Mouse (Mus musculus) heart, adult 2 months (tissue): ENCODE data around the gene Pnpla6. TPM values are rescaled to one million over a fixed set of nuclear protein-coding genes. Genes with fewer than 3 reads are reported as not detected.

Experiments
- DNase-seq, 2 experiments: peaks; one replicate each; pipeline ENCODE4 v3.0.0; 2021
- H3K27ac ChIP-seq: fragments of 200-600 bp; 2 replicates; pipeline ENCODE4 v1.8.1; 2022
- H3K27me3 ChIP-seq: fragments of 200-500 bp; 2 replicates; pipeline ENCODE4 v1.6.1; 2012; ENCODE audit warnings: mild to moderate bottlenecking, low read length, inconsistent platforms, mixed read lengths; ENCODE audit not compliant: control insufficient read depth, insufficient read depth
- H3K36me3 ChIP-seq: fragments of 200-500 bp; 2 replicates; pipeline ENCODE4 v1.6.1; 2012; ENCODE audit warnings: low read length, inconsistent platforms; ENCODE audit not compliant: control insufficient read depth, insufficient read depth
- H3K4me1 ChIP-seq: fragments of 200-500 bp; 2 replicates; pipeline ENCODE4 v1.6.1; 2011; ENCODE audit warnings: low read length; ENCODE audit not compliant: control insufficient read depth, insufficient read depth
- H3K4me3 ChIP-seq: fragments of 200-600 bp; 2 replicates; pipeline ENCODE4 v1.8.1; 2022
- H3K79me2 ChIP-seq: fragments of 200-500 bp; replicated peaks from 2 replicates; pipeline ENCODE4 v1.6.1; 2012; ENCODE audit warnings: mild to moderate bottlenecking, inconsistent platforms, low read length, moderate library complexity, mixed read lengths; ENCODE audit not compliant: control insufficient read depth, insufficient read depth
- H3K9ac ChIP-seq: fragments of 200-500 bp; 2 replicates; pipeline ENCODE4 v1.6.1; 2012; ENCODE audit warnings: low read depth, mild to moderate bottlenecking, control low read depth, inconsistent platforms, low read length, mixed read lengths
- CTCF ChIP-seq: fragments of 200-600 bp; IDR thresholded peaks from 2 replicates; pipeline ENCODE4 v1.8.1; 2022; ENCODE audit warnings: antibody characterized with exemption, mild to moderate bottlenecking, moderate library complexity
- EP300 ChIP-seq: fragments of 200-500 bp; IDR thresholded peaks from 2 replicates; pipeline ENCODE4 v1.6.1; 2011; ENCODE audit warnings: low read depth, low read length, control low read depth; ENCODE audit not compliant: insufficient read depth
- POLR2A ChIP-seq: fragments of 200-500 bp; IDR thresholded peaks from 2 replicates; pipeline ENCODE4 v1.6.1; 2011; ENCODE audit warnings: mild to moderate bottlenecking, low read depth, low read length, control low read depth; ENCODE audit not compliant: insufficient read depth
- WGBS: fragments of 180-500 bp; shearing (Covaris S2); methylation state at CpG from one replicate; pipeline ENCODE4 v1.1.7; 2018; 5-methylcytosine and 5-hydroxymethylcytosine counted together
- intact Hi-C: fragments of 180-260 bp; cut with DNase I; formaldehyde crosslinking; loops from one replicate; pipeline ENCODE4 v1.15.1; 2025
- polyA plus RNA-seq: library from polyadenylated mRNA; depleted of rRNA; stranded (reverse); fragments of >200 nt; gene quantifications from 2 replicates; pipeline ENCODE4 v1.2.3, GENCODE M21; 2012; rRNA removed
- total RNA-seq, 2 experiments: library from RNA; stranded (reverse); gene quantifications; 2 replicates each; pipeline ENCODE4 v1.2.3; 2021

The Pnpla6 gene
- total and polyA plus RNA-seq, 3 experiments, result 8.5 to 25.1 (median 11.1) TPM

DNA sequence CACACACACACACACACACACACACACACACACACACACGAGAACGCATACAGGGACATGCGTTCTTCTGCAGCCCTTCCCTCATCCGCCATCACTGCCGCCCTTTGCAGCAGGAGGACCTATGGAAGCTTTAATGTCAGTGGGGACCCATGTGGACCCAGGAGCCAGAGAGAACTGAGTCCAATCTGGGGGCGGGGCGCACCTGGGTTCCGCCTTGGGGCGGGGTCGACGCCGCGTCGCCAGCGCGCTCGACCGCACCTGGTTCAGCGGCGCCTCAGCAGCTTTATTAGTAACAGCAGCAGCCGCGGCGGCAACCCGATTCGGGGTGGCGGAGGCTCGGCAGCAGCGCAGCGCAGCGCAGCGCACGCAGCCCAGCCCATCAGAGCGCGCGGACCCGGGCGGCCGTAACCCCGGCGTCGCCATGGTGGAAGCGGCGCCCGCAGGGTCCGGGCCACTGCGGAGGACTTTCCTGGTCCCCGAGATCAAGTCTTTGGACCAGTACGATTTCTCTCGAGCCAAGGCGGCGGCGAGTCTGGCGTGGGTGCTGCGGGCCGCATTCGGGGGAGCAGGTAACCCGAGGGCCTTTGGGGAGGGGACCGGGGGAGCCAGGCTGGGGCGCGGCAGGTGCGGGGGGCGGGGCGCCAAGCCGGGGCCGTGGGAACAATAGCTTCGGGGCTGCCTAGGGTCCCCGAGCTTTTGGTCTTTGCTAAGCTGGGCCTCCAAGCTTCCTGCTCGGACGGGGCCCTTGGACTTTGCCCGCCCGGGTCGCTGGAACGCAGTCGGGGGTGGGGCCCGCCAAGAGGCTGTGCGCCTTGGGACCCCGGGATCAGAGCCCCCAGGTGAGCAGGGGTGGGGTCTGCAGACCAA lies 72.4 kb downstream of the Pnpla6 start:
- TF ChIP-seq CTCF, result no peak
- TF ChIP-seq POLR2A, result no peak
- no peak for TF ChIP-seq EP300
- 2% methylated on average over 77 of the region's 77 CpGs for WGBS
- Histone ChIP-seq H3K27ac (no peak overlapping the region), H3K79me2 (no peaks in the 10 kb centered on the region), H3K4me1 (no peaks in the 10 kb centered on the region), H3K27me3 (peaks cover 3% of the 10 kb centered on the region; the same call in 1 of the 2 replicates), H3K9ac (peak overlapping the region; percentile 35; the same call in 1 of the 2 replicates), H3K4me3 (peak overlapping the region; percentile 52), H3K36me3 (no peaks in the 10 kb centered on the region)
- intact Hi-C loops, result no loop called here
- no peak for DNase-seq

DNA sequence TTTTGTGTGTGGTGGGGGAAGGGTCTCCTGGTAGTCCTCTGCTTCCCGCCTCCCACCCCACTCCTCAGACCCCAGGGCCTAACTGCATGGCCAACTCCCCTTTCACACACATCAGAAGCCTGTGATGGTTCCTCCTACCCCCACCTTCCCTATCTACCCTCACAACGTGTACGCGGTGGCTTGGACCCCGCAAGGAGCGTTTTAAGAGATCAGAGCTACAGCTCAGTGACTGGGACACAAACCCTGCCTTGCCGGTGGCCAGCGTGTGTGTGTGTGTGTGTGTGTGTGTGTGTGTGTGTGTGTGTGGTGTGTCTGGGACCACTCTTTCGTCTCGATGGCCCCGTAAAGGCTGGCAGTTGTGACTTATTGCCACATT lies 73.1 kb downstream of the Pnpla6 start:
- no peak for TF ChIP-seq CTCF
- no peak for TF ChIP-seq EP300
- no peak for TF ChIP-seq POLR2A
- Histone ChIP-seq H3K79me2 (no peaks in the 10 kb centered on the region), H3K4me1 (no peaks in the 10 kb centered on the region), H3K27ac (no peak overlapping the region), H3K27me3 (peaks cover 3% of the 10 kb centered on the region; the same call in 1 of the 2 replicates), H3K36me3 (no peaks in the 10 kb centered on the region), H3K4me3 (no peak overlapping the region), H3K9ac (no peak overlapping the region)
- 42% methylated on average over 11 of the region's 11 CpGs for WGBS
- DNase-seq, result no peak
- intact Hi-C loops, result no loop called here

DNA sequence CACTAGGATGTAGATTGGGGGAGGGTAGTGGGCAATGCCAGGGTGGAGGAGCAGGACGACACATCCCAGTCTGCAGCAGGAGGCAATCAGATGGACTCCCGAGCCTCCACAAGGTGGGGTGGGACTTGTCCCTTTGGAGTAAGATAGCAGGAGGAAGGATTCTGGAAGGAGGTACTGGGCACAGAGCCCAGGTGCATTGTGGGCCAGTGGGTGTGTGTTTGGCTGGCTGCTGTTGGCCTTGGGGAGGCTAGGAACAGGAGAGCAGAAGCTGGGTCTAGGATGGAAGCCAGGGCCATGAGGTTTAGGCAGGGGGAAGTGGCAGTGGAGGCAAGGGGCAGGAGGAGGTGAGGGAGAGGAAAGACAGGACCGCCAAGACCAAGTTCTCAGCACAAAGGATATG lies 78.3 kb downstream of the Pnpla6 start:
- H3K27me3 ChIP-seq, result no peaks in the 10 kb centered on the region
- H3K27ac ChIP-seq, result no peak overlapping the region

More for the DNA sequence above, 78.3 kb downstream of the Pnpla6 start:
- no peak for TF ChIP-seq POLR2A
- no peak for TF ChIP-seq EP300
- no peak for TF ChIP-seq CTCF
- no peak for DNase-seq
- intact Hi-C loops, result no loop called here
- no peaks in the 10 kb centered on the region for H3K4me1 ChIP-seq
- WGBS, result 25% methylated on average over 3 of the region's 3 CpGs
- H3K4me3 ChIP-seq, result no peak overlapping the region
- H3K79me2 ChIP-seq, result no peaks in the 10 kb centered on the region
- no peak overlapping the region for H3K9ac ChIP-seq
- no peaks in the 10 kb centered on the region for H3K36me3 ChIP-seq

Other genes starting within 250 kb of the Pnpla6 start
- gene Insr, start 235.8 kb upstream of the Pnpla6 start, total RNA-seq, result 100 to 1,000 TPM; 112 to 145 TPM
- gene Insr, start 235.8 kb upstream of the Pnpla6 start, polyA plus RNA-seq, result 24.6 and 42.3 TPM in 2 replicates
- gene A430078G23Rik, start 162.0 kb upstream of the Pnpla6 start, total RNA-seq, result under 1 TPM; 0.57 TPM
- gene A430078G23Rik, start 162.0 kb upstream of the Pnpla6 start, polyA plus RNA-seq, result 0.41 and 0.53 TPM in 2 replicates
- 10 to 100 TPM; 18.7 to 20.4 TPM for gene Arhgef18, start 122.4 kb upstream of the Pnpla6 start, total RNA-seq
- 12.3 and 15.3 TPM in 2 replicates for gene Arhgef18, start 122.4 kb upstream of the Pnpla6 start, polyA plus RNA-seq
- gene Pex11g, start 47.7 kb upstream of the Pnpla6 start, total RNA-seq, result 1 to 10 TPM; 2.4 to 3.1 TPM
- gene Pex11g, start 47.7 kb upstream of the Pnpla6 start, polyA plus RNA-seq, result 4.5 and 5.5 TPM in 2 replicates
- under 1 TPM in 1 of 2 experiments, not detected in 1; 0.14 TPM for gene Tex45, start 44.5 kb upstream of the Pnpla6 start, total RNA-seq
- 0.12 TPM in 1 of 2 replicates, not detected in the other for gene Tex45, start 44.5 kb upstream of the Pnpla6 start, polyA plus RNA-seq
- 10 to 100 TPM; 24.9 to 30.7 TPM for gene Zfp358, start 22.2 kb upstream of the Pnpla6 start, total RNA-seq
- 51.3 and 53.9 TPM in 2 replicates for gene Zfp358, start 22.2 kb upstream of the Pnpla6 start, polyA plus RNA-seq
- gene Mcoln1, start 14.9 kb upstream of the Pnpla6 start, total RNA-seq, result 10 to 100 TPM; 20.6 to 23.1 TPM
- gene Mcoln1, start 14.9 kb upstream of the Pnpla6 start, polyA plus RNA-seq, result 86.9 and 123 TPM in 2 replicates
- gene C330021F23Rik, start 52.6 kb downstream of the Pnpla6 start, total RNA-seq, result under 1 TPM in 1 of 2 experiments, not detected in 1; 0.39 TPM
- gene C330021F23Rik, start 52.6 kb downstream of the Pnpla6 start, polyA plus RNA-seq, result 0.50 TPM in 1 of 2 replicates, not detected in the other
- gene Camsap3, start 71.9 kb downstream of the Pnpla6 start, total RNA-seq, result 1 to 10 TPM in 1 of 2 experiments, under 1 TPM in 1; 0.68 to 1.2 TPM
- gene Camsap3, start 71.9 kb downstream of the Pnpla6 start, polyA plus RNA-seq, result 1.8 and 1.9 TPM in 2 replicates
- gene Xab2, start 105.9 kb downstream of the Pnpla6 start, total RNA-seq, result 10 to 100 TPM; 15.3 to 15.4 TPM
- gene Xab2, start 105.9 kb downstream of the Pnpla6 start, polyA plus RNA-seq, result 27.0 and 30.1 TPM in 2 replicates
- gene Pet100, start 106.2 kb downstream of the Pnpla6 start, total RNA-seq, result 10 to 100 TPM; 79.1 to 92.2 TPM
- gene Pet100, start 106.2 kb downstream of the Pnpla6 start, polyA plus RNA-seq, result 7.6 and 13.6 TPM in 2 replicates
- gene Pcp2, start 110.2 kb downstream of the Pnpla6 start, total RNA-seq, result not detected
- not detected in 2 replicates for gene Pcp2, start 110.2 kb downstream of the Pnpla6 start, polyA plus RNA-seq
- 1 to 10 TPM; 5.7 to 6.4 TPM for gene Stxbp2, start 115.6 kb downstream of the Pnpla6 start, total RNA-seq
- gene Stxbp2, start 115.6 kb downstream of the Pnpla6 start, polyA plus RNA-seq, result 9.6 and 13.4 TPM in 2 replicates
- gene Retn, start 140.4 kb downstream of the Pnpla6 start, total RNA-seq, result 1 to 10 TPM in 1 of 2 experiments, under 1 TPM in 1; 0.86 to 2.4 TPM
- 3.0 and 8.4 TPM in 2 replicates for gene Retn, start 140.4 kb downstream of the Pnpla6 start, polyA plus RNA-seq
- gene Mcemp1, start 150.4 kb downstream of the Pnpla6 start, total RNA-seq, result under 1 TPM; 0.21 to 0.89 TPM
- 0.31 TPM in 1 of 2 replicates, not detected in the other for gene Mcemp1, start 150.4 kb downstream of the Pnpla6 start, polyA plus RNA-seq
- gene Fcor, start 157.0 kb downstream of the Pnpla6 start, total RNA-seq, result 1 to 10 TPM; 1.0 to 1.6 TPM
- gene Fcor, start 157.0 kb downstream of the Pnpla6 start, polyA plus RNA-seq, result 4.2 and 12.9 TPM in 2 replicates
- gene Trappc5, start 160.9 kb downstream of the Pnpla6 start, total RNA-seq, result 10 to 100 TPM; 17.6 to 19.3 TPM
- 19.9 and 30.1 TPM in 2 replicates for gene Trappc5, start 160.9 kb downstream of the Pnpla6 start, polyA plus RNA-seq
- gene Fcer2a, start 178.8 kb downstream of the Pnpla6 start, total RNA-seq, result under 1 TPM; 0.29 to 0.32 TPM
- gene Fcer2a, start 178.8 kb downstream of the Pnpla6 start, polyA plus RNA-seq, result 0.76 and 0.98 TPM in 2 replicates
- under 1 TPM; 0.66 to 0.70 TPM for gene Clec4g, start 205.3 kb downstream of the Pnpla6 start, total RNA-seq
- 0.45 and 1.3 TPM in 2 replicates for gene Clec4g, start 205.3 kb downstream of the Pnpla6 start, polyA plus RNA-seq
- gene Cd209a, start 233.6 kb downstream of the Pnpla6 start, total RNA-seq, result under 1 TPM in 1 of 2 experiments, not detected in 1; 0.16 TPM
- 1.00 TPM in 1 of 2 replicates, not detected in the other for gene Cd209a, start 233.6 kb downstream of the Pnpla6 start, polyA plus RNA-seq